Mouse (Mus musculus): ENCODE results near the gene Bhlhe23.
A peak's percentile ranks its signal among the peaks of the same experiment; 100 is the strongest.

Bhlhe23 gene

GRCm38 (mm10) chr2:180776793-180777192 lies at the start of gene Bhlhe23:
Gene Bhlhe23 (minus strand): TSS chr2:180776900.
- peak; percentile 59 for DNase-seq (ENCODE audit: low read depth, low spot score)

GRCm38 (mm10) chr2:180825147-180825941 lies 48.6 kb upstream of the Bhlhe23 start:
- no peak for DNase-seq (ENCODE audit: low read depth, low spot score)

GRCm38 (mm10) chr2:180824724-180825123 lies 48.0 kb upstream of the Bhlhe23 start:
- DNase-seq (ENCODE audit: low read depth, low spot score): no peak

GRCm38 (mm10) chr2:180824061-180824460 lies 47.4 kb upstream of the Bhlhe23 start:
- DNase-seq (ENCODE audit: low read depth, low spot score): no peak

- DNase-seq (ENCODE audit: low read depth, low spot score): peak; percentile 11
Observed at GRCm38 (mm10) chr2:180822476-180822875, 45.8 kb upstream of the Bhlhe23 start.

GRCm38 (mm10) chr2:180819504-180819903 lies 42.8 kb upstream of the Bhlhe23 start:
- no peak for DNase-seq (ENCODE audit: low read depth, low spot score)

- DNase-seq (ENCODE audit: low read depth, low spot score): no peak
Observed at GRCm38 (mm10) chr2:180816440-180817065, 39.9 kb upstream of the Bhlhe23 start.

- no peak for DNase-seq (ENCODE audit: low read depth, low spot score)
Observed at GRCm38 (mm10) chr2:180813982-180814568, 37.4 kb upstream of the Bhlhe23 start.

GRCm38 (mm10) chr2:180811002-180811401 lies 34.3 kb upstream of the Bhlhe23 start:
- no peak for DNase-seq (ENCODE audit: low read depth, low spot score)

- no peak for DNase-seq (ENCODE audit: low read depth, low spot score)
Observed at GRCm38 (mm10) chr2:180809510-180809909, 32.8 kb upstream of the Bhlhe23 start.

GRCm38 (mm10) chr2:180805966-180806365 lies 29.3 kb upstream of the Bhlhe23 start:
- DNase-seq (ENCODE audit: low read depth, low spot score): peak; percentile 31

- DNase-seq (ENCODE audit: low read depth, low spot score): peak; percentile 49
Observed at GRCm38 (mm10) chr2:180796008-180796407, 19.3 kb upstream of the Bhlhe23 start.

- DNase-seq (ENCODE audit: low read depth, low spot score): no peak
Observed at GRCm38 (mm10) chr2:180795597-180795996, 18.9 kb upstream of the Bhlhe23 start.

GRCm38 (mm10) chr2:180794422-180794821 lies 17.7 kb upstream of the Bhlhe23 start:
- no peak for DNase-seq (ENCODE audit: low read depth, low spot score)

GRCm38 (mm10) chr2:180791674-180792073 lies 15.0 kb upstream of the Bhlhe23 start:
- DNase-seq (ENCODE audit: low read depth, low spot score): peak; percentile 57

- DNase-seq (ENCODE audit: low read depth, low spot score): no peak
Observed at GRCm38 (mm10) chr2:180788843-180789242, 12.1 kb upstream of the Bhlhe23 start.

- DNase-seq (ENCODE audit: low read depth, low spot score): no peak
Observed at GRCm38 (mm10) chr2:180788386-180788785, 11.7 kb upstream of the Bhlhe23 start.

GRCm38 (mm10) chr2:180787566-180788232 lies 11.0 kb upstream of the Bhlhe23 start:
- DNase-seq (ENCODE audit: low read depth, low spot score): no peak

- peak; percentile 66 for DNase-seq (ENCODE audit: low read depth, low spot score)
Observed at GRCm38 (mm10) chr2:180786732-180787131, 10.0 kb upstream of the Bhlhe23 start.

GRCm38 (mm10) chr2:180780282-180780681 lies 3.6 kb upstream of the Bhlhe23 start:
- DNase-seq (ENCODE audit: low read depth, low spot score): peak; percentile 67

GRCm38 (mm10) chr2:180779226-180780104 lies 2.8 kb upstream of the Bhlhe23 start:
- DNase-seq (ENCODE audit: low read depth, low spot score): peak; percentile 64
